Mouse (Mus musculus) midbrain, embryonic 11.5 days (tissue): ENCODE data around the gene Mdh2. TPM values are rescaled to one million over a fixed set of nuclear protein-coding genes. Genes with fewer than 3 reads are reported as not detected.

Experiments used
- ATAC-seq: fragments of 200-750 bp; cut with Nextera tagmentation; 2 replicates; pipeline ENCODE4 v1.8.0; 2017; ENCODE audit warnings: moderate TSS enrichment, moderate library complexity; ENCODE audit not compliant: low FRiP score
- DNase-seq: peaks from one replicate; pipeline ENCODE4 v3.0.0; 2015; ENCODE audit warnings: low spot score; ENCODE audit errors: missing footprints
- H3K27ac ChIP-seq: fragments of 300-500 bp; sonication (generic); 2 replicates; pipeline ENCODE4 v1.5.1; 2014; ENCODE audit warnings: low read depth, low read length
- H3K27me3 ChIP-seq: fragments of 300-500 bp; sonication (generic); 2 replicates; pipeline ENCODE4 v1.6.1; 2014; ENCODE audit warnings: mild to moderate bottlenecking, low read length, moderate library complexity, mixed read lengths; ENCODE audit not compliant: control insufficient read depth, insufficient read depth
- H3K36me3 ChIP-seq: fragments of 300-500 bp; sonication (generic); 2 replicates; pipeline ENCODE4 v1.6.1; 2014; ENCODE audit warnings: mild to moderate bottlenecking, low read length, moderate library complexity, mixed read lengths; ENCODE audit not compliant: control insufficient read depth, insufficient read depth
- H3K4me1 ChIP-seq: fragments of 300-500 bp; sonication (generic); 2 replicates; pipeline ENCODE4 v1.6.1; 2014; ENCODE audit warnings: low read length; ENCODE audit not compliant: control insufficient read depth, insufficient read depth
- H3K4me2 ChIP-seq: fragments of 300-500 bp; sonication (generic); 2 replicates; pipeline ENCODE4 v1.6.1; 2014; ENCODE audit warnings: mild to moderate bottlenecking, moderate library complexity
- H3K4me3 ChIP-seq: fragments of 300-500 bp; sonication (generic); 2 replicates; pipeline ENCODE4 v1.5.1; 2014; ENCODE audit warnings: low read depth, low read length
- H3K9ac ChIP-seq: fragments of 300-500 bp; sonication (generic); 2 replicates; pipeline ENCODE4 v1.6.1; 2014; ENCODE audit warnings: low read length
- H3K9me3 ChIP-seq: fragments of 300-500 bp; sonication (generic); 2 replicates; pipeline ENCODE4 v1.6.1; 2016; ENCODE audit warnings: low read length; ENCODE audit not compliant: control insufficient read depth
- WGBS: fragments of 180-500 bp; shearing (Covaris S2); extraction: QIAGEN DNeasy Blood & Tissue Kit; methylation state at CpG from one replicate; pipeline ENCODE4 v1.1.7; 2014; 5-methylcytosine and 5-hydroxymethylcytosine counted together
- polyA plus RNA-seq: library from polyadenylated mRNA; unstranded; fragments of >200 nt; fragmentation: Nextera tagmentation; extraction: Ambion mirVana; gene quantifications from 2 replicates; pipeline ENCODE4 v1.2.1, GENCODE M21; 2014

Gene Mdh2
- polyA plus RNA-seq = 562 and 580 TPM in 2 replicates

DNA sequence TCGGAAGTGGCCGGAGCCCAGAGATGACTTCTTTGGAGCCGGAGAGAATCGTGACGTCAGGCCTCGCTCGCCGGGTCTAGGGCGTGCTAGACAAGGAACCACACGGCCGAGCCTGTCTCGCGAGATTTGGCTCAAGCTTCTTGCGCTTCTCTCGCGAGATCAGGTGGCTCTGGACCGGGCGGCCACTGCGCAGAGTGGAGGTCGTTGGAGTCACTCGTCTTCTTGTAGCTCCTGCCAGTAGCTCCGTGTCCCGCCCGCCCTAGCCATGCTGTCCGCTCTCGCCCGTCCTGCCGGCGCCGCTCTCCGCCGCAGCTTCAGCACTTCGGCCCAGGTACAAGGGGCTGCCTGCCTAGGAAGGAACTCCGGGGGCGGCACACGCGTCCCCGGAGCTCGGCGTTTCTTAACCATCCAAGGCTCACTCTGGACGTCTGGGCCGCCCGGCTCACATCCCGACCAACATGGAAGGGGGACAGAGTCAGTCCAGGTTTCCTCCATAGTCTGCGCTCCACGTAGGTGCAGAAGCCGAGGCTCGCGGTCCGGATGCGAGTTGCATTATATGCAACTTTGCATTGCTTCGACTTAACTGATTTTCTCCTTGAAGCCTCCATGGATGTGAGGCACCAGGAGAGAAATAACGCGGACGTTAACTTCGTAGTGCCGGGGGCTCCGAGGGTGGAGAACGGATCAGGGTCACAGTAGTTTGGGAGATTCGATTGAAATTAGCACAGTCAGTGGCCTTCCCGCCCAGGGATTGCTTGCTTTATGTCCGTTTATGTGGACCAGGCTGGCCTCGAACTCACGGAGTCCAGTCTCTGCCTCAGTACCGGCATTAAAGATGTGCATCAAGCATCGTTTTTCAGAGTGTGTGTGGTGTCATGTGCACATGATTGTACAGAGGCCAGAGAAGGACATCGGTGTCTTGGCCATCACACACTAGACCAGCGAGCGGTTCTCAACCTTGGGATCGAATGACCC, at the start of gene Mdh2:
Mdh2 (plus strand) TSS at position 10 of the 975 bp plus-strand sequence.
- H3K4me2 ChIP-seq = peak within 1 kb of the TSS; percentile 84
- no peaks in the 10 kb centered on the region; the same call in 1 of the 2 replicates for H3K27me3 ChIP-seq
- WGBS = 1% methylated on average over 70 of the region's 70 CpGs
- peak within 1 kb of the TSS; percentile 96 for H3K9ac ChIP-seq
- peak within 1 kb of the TSS; percentile 87 for H3K27ac ChIP-seq
- peaks cover 17% of the 10 kb centered on the region for H3K4me1 ChIP-seq
- DNase-seq (peak; percentile 100), ATAC-seq (peak; percentile 99)
- peak within 1 kb of the TSS; percentile 71 for H3K4me3 ChIP-seq
- peaks cover 9% of the 10 kb centered on the region; the same call in 1 of the 2 replicates for H3K36me3 ChIP-seq
- no peaks in the 10 kb centered on the region for H3K9me3 ChIP-seq

DNA sequence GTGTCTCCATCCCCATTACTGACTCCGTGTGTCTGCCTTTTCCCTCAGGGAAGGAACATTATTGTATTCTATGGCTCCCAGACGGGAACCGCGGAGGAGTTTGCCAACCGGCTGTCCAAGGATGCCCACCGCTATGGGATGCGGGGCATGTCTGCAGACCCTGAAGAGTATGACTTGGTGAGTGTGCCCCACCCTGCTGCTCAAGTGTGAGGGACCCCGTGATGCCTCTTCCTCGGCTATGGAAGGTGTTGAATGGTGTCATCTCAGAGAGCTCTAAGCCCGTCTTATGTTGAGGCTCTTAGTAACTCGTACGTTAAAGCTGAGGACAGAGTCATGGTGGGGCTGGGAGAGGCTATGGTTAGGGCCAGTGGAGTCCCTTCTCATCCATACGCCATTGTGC, 48.9 kb upstream of the Mdh2 start:
- no peak overlapping the region for H3K4me3 ChIP-seq
- no peak overlapping the region for H3K27ac ChIP-seq
- no peak overlapping the region for H3K9ac ChIP-seq
- H3K9me3 ChIP-seq = no peaks in the 10 kb centered on the region
- 91% methylated on average over 13 of the region's 13 CpGs for WGBS
- DNase-seq (no peak), ATAC-seq (no peak)
- H3K36me3 ChIP-seq = peaks cover 42% of the 10 kb centered on the region
- H3K4me1 ChIP-seq = peaks cover 30% of the 10 kb centered on the region
- no peak overlapping the region for H3K4me2 ChIP-seq
- no peaks in the 10 kb centered on the region for H3K27me3 ChIP-seq

DNA sequence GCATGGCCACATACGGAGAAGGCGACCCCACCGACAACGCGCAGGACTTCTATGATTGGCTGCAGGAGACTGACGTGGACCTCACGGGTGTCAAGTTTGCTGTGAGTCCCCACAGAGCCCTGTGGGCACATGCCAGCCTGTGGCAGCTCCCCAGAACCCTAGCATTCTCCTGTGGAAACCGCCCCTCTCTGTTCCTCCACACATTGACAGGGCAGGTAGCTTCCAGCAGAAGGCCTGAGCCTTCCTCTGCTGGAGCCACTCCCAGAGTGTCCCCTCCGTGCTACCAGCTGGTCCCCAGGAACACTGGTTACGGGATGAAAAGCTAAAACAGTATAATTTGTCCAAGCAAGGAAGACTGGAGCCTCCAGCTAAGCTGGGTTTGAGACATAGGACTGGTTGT, 48.0 kb upstream of the Mdh2 start:
- H3K36me3 ChIP-seq = peaks cover 51% of the 10 kb centered on the region
- no peak overlapping the region for H3K4me3 ChIP-seq
- no peak overlapping the region for H3K27ac ChIP-seq
- H3K27me3 ChIP-seq = no peaks in the 10 kb centered on the region
- peaks cover 21% of the 10 kb centered on the region for H3K4me1 ChIP-seq
- no peak overlapping the region for H3K4me2 ChIP-seq
- DNase-seq = no peak
- no peak for ATAC-seq
- H3K9me3 ChIP-seq = no peaks in the 10 kb centered on the region
- WGBS = 92% methylated on average over 10 of the region's 10 CpGs
- H3K9ac ChIP-seq = no peak overlapping the region

DNA sequence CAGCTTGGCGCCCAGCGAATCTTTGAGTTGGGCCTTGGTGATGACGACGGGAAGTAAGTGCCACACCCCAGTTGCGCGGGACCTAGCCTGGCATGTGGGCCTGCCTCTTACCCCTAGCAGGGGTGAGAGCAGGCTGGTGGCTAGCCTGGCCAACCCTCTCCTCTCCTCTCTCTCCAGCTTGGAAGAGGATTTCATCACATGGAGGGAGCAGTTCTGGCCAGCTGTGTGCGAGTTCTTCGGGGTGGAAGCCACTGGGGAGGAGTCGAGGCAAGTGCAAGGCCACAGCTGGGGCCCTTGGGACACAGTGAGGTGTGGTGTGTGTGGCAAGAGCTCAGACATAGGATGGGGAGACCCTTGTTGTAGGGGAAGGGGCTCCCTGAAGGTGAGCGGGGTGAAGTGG, 47.4 kb upstream of the Mdh2 start:
- no peak overlapping the region for H3K9ac ChIP-seq
- ATAC-seq = no peak
- H3K4me2 ChIP-seq = no peak overlapping the region
- 95% methylated on average over 10 of the region's 10 CpGs for WGBS
- H3K36me3 ChIP-seq = peaks cover 55% of the 10 kb centered on the region
- H3K27ac ChIP-seq = no peak overlapping the region
- DNase-seq = no peak
- no peaks in the 10 kb centered on the region for H3K27me3 ChIP-seq
- peaks cover 15% of the 10 kb centered on the region for H3K4me1 ChIP-seq
- H3K9me3 ChIP-seq = no peaks in the 10 kb centered on the region
- H3K4me3 ChIP-seq = no peak overlapping the region

DNA sequence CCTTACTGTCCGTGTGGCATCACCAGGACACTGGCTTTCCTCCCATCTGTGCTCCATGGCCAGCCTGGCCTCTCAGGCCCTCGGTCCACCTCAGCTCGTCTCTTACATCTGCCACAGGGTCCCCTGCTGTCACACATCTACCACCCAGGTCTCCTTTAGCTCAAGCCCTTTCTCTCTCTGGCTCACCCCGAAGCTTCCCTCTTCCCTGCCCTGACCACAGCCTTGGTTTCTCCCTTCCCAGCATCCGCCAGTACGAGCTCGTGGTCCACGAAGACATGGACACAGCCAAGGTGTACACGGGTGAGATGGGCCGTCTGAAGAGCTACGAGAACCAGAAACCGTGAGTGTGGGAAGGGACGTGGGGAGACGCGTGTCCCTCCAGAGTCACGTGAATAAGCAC, 47.0 kb upstream of the Mdh2 start:
- no peak overlapping the region for H3K9ac ChIP-seq
- DNase-seq (no peak), ATAC-seq (no peak)
- peaks cover 57% of the 10 kb centered on the region for H3K36me3 ChIP-seq
- no peak overlapping the region for H3K4me3 ChIP-seq
- no peaks in the 10 kb centered on the region for H3K27me3 ChIP-seq
- H3K4me1 ChIP-seq = peaks cover 11% of the 10 kb centered on the region
- WGBS = 95% methylated on average over 16 of the region's 16 CpGs
- no peaks in the 10 kb centered on the region for H3K9me3 ChIP-seq
- no peak overlapping the region for H3K27ac ChIP-seq
- no peak overlapping the region for H3K4me2 ChIP-seq

DNA sequence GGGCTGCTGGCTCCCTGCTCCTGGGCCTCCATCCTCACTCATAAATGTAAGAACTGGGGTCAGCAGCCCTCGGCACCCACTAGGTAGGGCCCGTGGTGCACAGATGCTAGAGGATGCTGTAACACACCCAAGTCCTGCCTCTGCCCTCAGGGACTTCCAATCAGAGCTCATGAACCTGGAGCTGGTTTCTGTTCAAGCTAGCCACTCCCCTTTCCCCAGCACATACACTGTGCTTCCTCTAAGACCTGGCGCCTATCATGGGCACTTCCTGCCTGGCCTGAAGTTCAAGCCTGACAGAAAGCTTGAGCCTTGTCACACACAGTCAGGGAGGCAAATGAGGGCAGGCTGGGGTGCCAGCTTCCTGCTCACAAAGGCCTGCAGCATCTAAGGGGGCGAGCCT, 45.2 kb upstream of the Mdh2 start:
- H3K27ac ChIP-seq = no peak overlapping the region
- 89% methylated on average over 4 of the region's 4 CpGs for WGBS
- H3K27me3 ChIP-seq = no peaks in the 10 kb centered on the region
- DNase-seq (no peak), ATAC-seq (no peak)
- no peak overlapping the region for H3K4me3 ChIP-seq
- H3K36me3 ChIP-seq = peaks cover 57% of the 10 kb centered on the region
- no peak overlapping the region for H3K9ac ChIP-seq
- no peaks in the 10 kb centered on the region for H3K9me3 ChIP-seq
- H3K4me2 ChIP-seq = no peak overlapping the region
- H3K4me1 ChIP-seq = no peaks in the 10 kb centered on the region

DNA sequence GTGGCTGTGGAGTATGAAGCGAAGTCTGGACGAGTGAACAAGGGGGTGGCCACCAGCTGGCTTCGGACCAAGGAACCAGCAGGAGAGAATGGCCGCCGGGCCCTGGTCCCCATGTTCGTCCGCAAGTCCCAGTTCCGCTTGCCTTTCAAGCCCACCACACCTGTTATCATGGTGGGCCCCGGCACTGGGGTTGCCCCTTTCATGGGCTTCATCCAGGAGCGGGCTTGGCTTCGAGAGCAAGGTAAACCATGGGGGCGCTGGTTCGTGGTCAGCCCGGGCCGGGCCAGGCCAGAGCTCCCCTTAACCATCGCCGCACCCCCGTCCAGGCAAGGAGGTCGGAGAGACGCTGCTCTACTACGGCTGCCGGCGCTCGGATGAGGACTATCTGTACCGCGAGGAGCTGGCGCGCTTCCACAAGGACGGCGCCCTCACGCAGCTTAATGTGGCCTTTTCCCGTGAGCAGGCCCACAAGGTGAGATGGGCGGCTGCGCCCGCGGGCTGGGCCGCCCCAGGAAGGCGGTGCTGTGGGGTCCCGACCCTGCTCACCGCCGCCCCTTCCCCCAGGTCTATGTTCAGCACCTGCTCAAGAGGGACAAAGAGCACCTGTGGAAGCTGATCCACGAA, 44.1 kb upstream of the Mdh2 start:
- H3K4me3 ChIP-seq = no peak overlapping the region
- no peak for ATAC-seq
- 93% methylated on average over 42 of the region's 42 CpGs for WGBS
- no peak for DNase-seq
- H3K4me2 ChIP-seq = no peak overlapping the region
- H3K9ac ChIP-seq = no peak overlapping the region
- H3K9me3 ChIP-seq = no peaks in the 10 kb centered on the region
- no peaks in the 10 kb centered on the region for H3K27me3 ChIP-seq
- no peak overlapping the region for H3K27ac ChIP-seq
- peaks cover 57% of the 10 kb centered on the region for H3K36me3 ChIP-seq
- no peaks in the 10 kb centered on the region for H3K4me1 ChIP-seq

DNA sequence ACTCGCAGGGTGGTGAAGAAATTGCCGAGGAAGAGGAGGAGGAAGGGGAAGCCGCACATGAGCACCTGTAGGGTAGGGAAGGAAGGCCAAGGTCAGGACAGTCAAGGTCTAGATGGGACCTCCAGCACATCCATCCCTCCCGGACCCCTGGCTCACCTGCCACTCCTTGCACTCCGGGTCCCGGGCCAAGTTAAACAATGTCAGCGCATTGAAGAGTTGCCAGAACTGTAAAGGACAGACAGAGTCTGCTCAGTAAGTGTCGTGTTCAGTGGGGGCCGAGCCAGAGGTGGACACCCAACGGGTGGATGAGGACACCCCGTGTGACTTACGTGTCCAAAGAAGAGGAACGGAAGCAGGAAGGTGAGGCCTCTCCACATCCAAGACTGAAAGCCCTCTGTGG, 42.5 kb upstream of the Mdh2 start:
- Histone ChIP-seq H3K4me1 (no peaks in the 10 kb centered on the region), H3K27ac (no peak overlapping the region), H3K9ac (no peak overlapping the region), H3K4me2 (no peak overlapping the region), H3K9me3 (no peaks in the 10 kb centered on the region), H3K27me3 (no peaks in the 10 kb centered on the region), H3K36me3 (peaks cover 43% of the 10 kb centered on the region), H3K4me3 (no peak overlapping the region)
- DNase-seq = no peak
- 92% methylated on average over 13 of the region's 13 CpGs for WGBS
- ATAC-seq = no peak

DNA sequence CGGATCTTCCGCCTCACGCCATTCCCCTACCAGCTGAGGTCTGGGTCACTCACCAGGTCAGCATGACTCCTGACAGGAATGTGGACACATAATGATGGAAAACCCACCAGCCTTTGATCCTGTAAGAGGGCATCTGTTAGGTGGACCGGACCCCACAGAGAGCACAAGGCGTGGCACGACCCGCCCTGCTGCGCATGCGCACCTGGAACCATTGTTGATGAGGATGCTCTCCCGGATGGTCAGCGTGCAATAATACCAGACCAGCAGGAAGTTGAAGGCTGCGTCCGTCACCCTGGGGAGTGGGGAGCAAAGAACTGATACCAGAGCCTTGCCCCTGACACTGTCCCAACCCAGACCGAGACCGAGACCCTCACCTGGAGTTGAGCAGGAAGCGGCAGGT, 41.7 kb upstream of the Mdh2 start:
- H3K36me3 ChIP-seq = peaks cover 37% of the 10 kb centered on the region

More for the DNA sequence above, 41.7 kb upstream of the Mdh2 start:
- no peak overlapping the region for H3K9ac ChIP-seq
- no peak for ATAC-seq
- no peaks in the 10 kb centered on the region for H3K27me3 ChIP-seq
- no peaks in the 10 kb centered on the region for H3K9me3 ChIP-seq
- H3K4me1 ChIP-seq = no peaks in the 10 kb centered on the region
- no peak overlapping the region for H3K4me3 ChIP-seq
- no peak for DNase-seq
- H3K4me2 ChIP-seq = no peak overlapping the region
- WGBS = 94% methylated on average over 16 of the region's 16 CpGs
- H3K27ac ChIP-seq = no peak overlapping the region
